Mouse (Mus musculus) brain, embryonic 14.5 days (tissue): ENCODE data around the gene Mcf2.

ENCODE experiments used
- CTCF ChIP-seq: fragments of 200-500 bp; IDR thresholded peaks from 2 replicates; pipeline ENCODE4 v1.5.1; 2012; ENCODE audit warnings: inconsistent platforms, mild to moderate bottlenecking, moderate library complexity, borderline replicate concordance; ENCODE audit not compliant: insufficient read depth, insufficient read length; ENCODE audit errors: extremely low read depth
- POLR2A ChIP-seq: fragments of 200-500 bp; IDR thresholded peaks from 2 replicates; pipeline ENCODE4 v1.6.1; 2012; ENCODE audit warnings: mild to moderate bottlenecking, inconsistent platforms, borderline replicate concordance; ENCODE audit not compliant: poor library complexity, insufficient read depth, insufficient read length, severe bottlenecking; ENCODE audit errors: extremely low read depth

- TF ChIP-seq CTCF: no peak
- TF ChIP-seq POLR2A: no peak
Observed at GRCm38 (mm10) chrX:60170106-60170505, 8.8 kb downstream of the Mcf2 start.
